Mouse (Mus musculus): ENCODE results near the gene Gm21985. TPM values are rescaled to one million over a fixed set of nuclear protein-coding genes. Genes with fewer than 3 reads are reported as not detected.
"Not testable (repeated sequence)": the region's sequence is repeated elsewhere in the genome, so short reads cannot be mapped to it uniquely, and the experiment has no call there.

Gene Gm21985
- polyA plus RNA-seq, 1 experiment, result not detected

- Histone ChIP-seq H3K36me3 (ENCODE audit: control insufficient read depth) (peaks cover 14% of the 10 kb centered on the region), H3K4me3 (replicated peaks) (no peak overlapping the region), H3K9me3 (ENCODE audit: control insufficient read depth, low read length) (no peaks in the 10 kb centered on the region), H3K27me3 (ENCODE audit: control insufficient read depth) (no peaks in the 10 kb centered on the region), H3K4me1 (ENCODE audit: control insufficient read depth) (peaks cover 17% of the 10 kb centered on the region)
- no peak for TF ChIP-seq GATA1 (IDR thresholded peaks at IDR 0.05; ENCODE audit: low read length)
- no peak for TF ChIP-seq TAL1 (IDR thresholded peaks at IDR 0.05; ENCODE audit: low read length)
These were observed 125.4 kb downstream of the Gm21985 start for GRCm38 (mm10) chr2:112391346-112392000.

GRCm38 (mm10) chr2:112392689-112393088 is 126.6 kb downstream of the Gm21985 start:
- Histone ChIP-seq H3K9me3 (ENCODE audit: control insufficient read depth, low read length) (no peaks in the 10 kb centered on the region), H3K4me3 (replicated peaks) (no peak overlapping the region), H3K4me1 (ENCODE audit: control insufficient read depth) (peaks cover 20% of the 10 kb centered on the region), H3K27me3 (ENCODE audit: control insufficient read depth) (no peaks in the 10 kb centered on the region), H3K36me3 (ENCODE audit: control insufficient read depth) (peaks cover 16% of the 10 kb centered on the region)
- TF ChIP-seq TAL1 (IDR thresholded peaks at IDR 0.05; ENCODE audit: low read length) (no peak), GATA1 (IDR thresholded peaks at IDR 0.05; ENCODE audit: low read length) (no peak)

- Histone ChIP-seq H3K4me3 (replicated peaks) (no peak overlapping the region), H3K4me1 (ENCODE audit: control insufficient read depth) (peaks cover 20% of the 10 kb centered on the region), H3K27me3 (ENCODE audit: control insufficient read depth) (no peaks in the 10 kb centered on the region), H3K36me3 (ENCODE audit: control insufficient read depth) (peaks cover 9% of the 10 kb centered on the region), H3K9me3 (ENCODE audit: control insufficient read depth, low read length) (no peaks in the 10 kb centered on the region)
- no peak for TF ChIP-seq GATA1 (IDR thresholded peaks at IDR 0.05; ENCODE audit: low read length)
- TF ChIP-seq TAL1 (IDR thresholded peaks at IDR 0.05; ENCODE audit: low read length), result no peak
These were observed 127.8 kb downstream of the Gm21985 start for GRCm38 (mm10) chr2:112393958-112394357.

GRCm38 (mm10) chr2:112396649-112397048 is 130.5 kb downstream of the Gm21985 start:
- Histone ChIP-seq H3K9me3 (ENCODE audit: control insufficient read depth, low read length) (no peaks in the 10 kb centered on the region), H3K4me3 (replicated peaks) (no peak overlapping the region), H3K4me1 (ENCODE audit: control insufficient read depth) (peaks cover 11% of the 10 kb centered on the region), H3K27me3 (ENCODE audit: control insufficient read depth) (no peaks in the 10 kb centered on the region), H3K36me3 (ENCODE audit: control insufficient read depth) (peaks cover 4% of the 10 kb centered on the region)
- TF ChIP-seq TAL1 (IDR thresholded peaks at IDR 0.05; ENCODE audit: low read length) (no peak), GATA1 (IDR thresholded peaks at IDR 0.05; ENCODE audit: low read length) (no peak)

GRCm38 (mm10) chr2:112407030-112407429 is 140.9 kb downstream of the Gm21985 start:
- Histone ChIP-seq H3K4me1 (ENCODE audit: control insufficient read depth) (no peaks in the 10 kb centered on the region), H3K36me3 (ENCODE audit: control insufficient read depth) (peaks cover 67% of the 10 kb centered on the region), H3K9me3 (ENCODE audit: control insufficient read depth, low read length) (no peaks in the 10 kb centered on the region), H3K4me3 (replicated peaks) (no peak overlapping the region), H3K27me3 (ENCODE audit: control insufficient read depth) (no peaks in the 10 kb centered on the region)
- no peak for TF ChIP-seq TAL1 (IDR thresholded peaks at IDR 0.05; ENCODE audit: low read length)

GRCm38 (mm10) chr2:112425308-112425707 is 159.2 kb downstream of the Gm21985 start:
- H3K27me3 ChIP-seq (ENCODE audit: control insufficient read depth), result no peaks in the 10 kb centered on the region
- H3K9me3 ChIP-seq (ENCODE audit: control insufficient read depth, low read length), result no peaks in the 10 kb centered on the region
- TF ChIP-seq GATA1 (IDR thresholded peaks at IDR 0.05; ENCODE audit: low read length), result no peak
- no peak for TF ChIP-seq TAL1 (IDR thresholded peaks at IDR 0.05; ENCODE audit: low read length)
- H3K4me1 ChIP-seq (ENCODE audit: control insufficient read depth), result peaks cover 20% of the 10 kb centered on the region
- H3K4me3 ChIP-seq (replicated peaks), result no peak overlapping the region
- peaks cover 8% of the 10 kb centered on the region; the same call in 1 of the 2 replicates for H3K36me3 ChIP-seq (ENCODE audit: control insufficient read depth)

- H3K4me1 ChIP-seq (ENCODE audit: control insufficient read depth), result peaks cover 24% of the 10 kb centered on the region
- not testable (repeated sequence) for H3K9me3 ChIP-seq (ENCODE audit: control insufficient read depth, low read length); H3K4me3 ChIP-seq (replicated peaks); H3K27me3 ChIP-seq (ENCODE audit: control insufficient read depth); H3K36me3 ChIP-seq (ENCODE audit: control insufficient read depth)
These were observed 162.4 kb downstream of the Gm21985 start for GRCm38 (mm10) chr2:112428534-112428933.

GRCm38 (mm10) chr2:112429665-112430064 is 163.6 kb downstream of the Gm21985 start:
- Histone ChIP-seq H3K27me3 (ENCODE audit: control insufficient read depth) (no peaks in the 10 kb centered on the region), H3K36me3 (ENCODE audit: control insufficient read depth) (no peaks in the 10 kb centered on the region; the same call in 1 of the 2 replicates), H3K9me3 (ENCODE audit: control insufficient read depth, low read length) (no peaks in the 10 kb centered on the region), H3K4me1 (ENCODE audit: control insufficient read depth) (peaks cover 29% of the 10 kb centered on the region), H3K4me3 (replicated peaks) (no peak overlapping the region)
- TF ChIP-seq TAL1 (IDR thresholded peaks at IDR 0.05; ENCODE audit: low read length), result no peak
- no peak for TF ChIP-seq GATA1 (IDR thresholded peaks at IDR 0.05; ENCODE audit: low read length)

- TF ChIP-seq GATA1 (IDR thresholded peaks at IDR 0.05; ENCODE audit: low read length), result no peak
- no peak for TF ChIP-seq TAL1 (IDR thresholded peaks at IDR 0.05; ENCODE audit: low read length)
- Histone ChIP-seq H3K4me3 (replicated peaks) (no peak overlapping the region), H3K36me3 (ENCODE audit: control insufficient read depth) (no peaks in the 10 kb centered on the region; the same call in 1 of the 2 replicates)
These were observed 164.3 kb downstream of the Gm21985 start for GRCm38 (mm10) chr2:112430403-112430802.

GRCm38 (mm10) chr2:112432523-112432922 is 166.4 kb downstream of the Gm21985 start:
- no peak for TF ChIP-seq TAL1 (IDR thresholded peaks at IDR 0.05; ENCODE audit: low read length)
- no peak for TF ChIP-seq GATA1 (IDR thresholded peaks at IDR 0.05; ENCODE audit: low read length)

More at GRCm38 (mm10) chr2:112430403-112430802, 164.3 kb downstream of the Gm21985 start:
- H3K27me3 ChIP-seq (ENCODE audit: control insufficient read depth), result no peaks in the 10 kb centered on the region
- H3K9me3 ChIP-seq (ENCODE audit: control insufficient read depth, low read length), result no peaks in the 10 kb centered on the region
- peaks cover 27% of the 10 kb centered on the region for H3K4me1 ChIP-seq (ENCODE audit: control insufficient read depth)

More at GRCm38 (mm10) chr2:112432523-112432922, 166.4 kb downstream of the Gm21985 start:
- H3K9me3 ChIP-seq (ENCODE audit: control insufficient read depth, low read length), result no peaks in the 10 kb centered on the region
- H3K36me3 ChIP-seq (ENCODE audit: control insufficient read depth), result no peaks in the 10 kb centered on the region; the same call in 1 of the 2 replicates
- H3K4me3 ChIP-seq (replicated peaks), result no peak overlapping the region
- H3K4me1 ChIP-seq (ENCODE audit: control insufficient read depth), result peaks cover 20% of the 10 kb centered on the region
- H3K27me3 ChIP-seq (ENCODE audit: control insufficient read depth), result no peaks in the 10 kb centered on the region
